ENCODE assay signal across 8 mouse cellular contexts in genomic region chr11:17212141-17212495, GRCm38 (mm10). TPM values are rescaled to one million over a fixed set of nuclear protein-coding genes. Genes with fewer than 3 reads are reported as not detected.
A peak's percentile ranks its signal among the peaks of the same experiment; 100 is the strongest.
DNase-seq lines count a peak whose midpoint lies in the region; ATAC-seq lines count a peak whose summit lies in the region.

No protein-coding gene starts in this region.

- peaks cover 20% of the 10 kb centered on the region for H3K4me1 ChIP-seq in kidney, embryonic 15.5 days
- H3K4me1 ChIP-seq in hindbrain, embryonic 14.5 days (replicated peaks; ENCODE audit: control insufficient read depth, insufficient read depth, low read length) = peaks cover 16% of the 10 kb centered on the region; the same call in 1 of the 2 replicates
- peaks cover 26% of the 10 kb centered on the region for H3K4me1 ChIP-seq in midbrain, embryonic 10.5 days

- H3K27me3 ChIP-seq in kidney, embryonic 15.5 days = no peaks in the 10 kb centered on the region
- H3K27me3 ChIP-seq in hindbrain, embryonic 14.5 days (ENCODE audit: control insufficient read depth, insufficient read depth, low read length) = no peaks in the 10 kb centered on the region
- no peaks in the 10 kb centered on the region for H3K27me3 ChIP-seq in midbrain, embryonic 10.5 days (ENCODE audit: low read depth, poor library complexity, severe bottlenecking)

- H3K9me3 ChIP-seq in kidney, embryonic 15.5 days (replicated peaks) = no peaks in the 10 kb centered on the region
- H3K9me3 ChIP-seq in hindbrain, embryonic 14.5 days (ENCODE audit: control insufficient read depth, low read length) = no peaks in the 10 kb centered on the region
- no peaks in the 10 kb centered on the region for H3K9me3 ChIP-seq in midbrain, embryonic 10.5 days (replicated peaks)

- DNase-seq in kidney, adult 9 months = no peak
- DNase-seq in hindbrain, embryonic 14.5 days (ENCODE audit: low spot score) = no peak
- no peak for DNase-seq in midbrain, embryonic 10.5 days (ENCODE audit: low spot score)
- DNase-seq in thymus, postnatal 10 days (ENCODE audit: low spot score in 2 of 2) = no peak
- no peak for DNase-seq in cerebellum, postnatal 4 days (ENCODE audit: low spot score in 2 of 2)
- no peak for DNase-seq in layer of hippocampus, postnatal 10 days (ENCODE audit: low spot score in 2 of 2)

- peak overlapping the region; percentile 91 for H3K27ac ChIP-seq in kidney, embryonic 15.5 days
- H3K27ac ChIP-seq in hindbrain, embryonic 14.5 days = peak overlapping the region; percentile 86
- H3K27ac ChIP-seq in midbrain, embryonic 10.5 days (replicated peaks) = peak overlapping the region; percentile 98

- peaks cover 21% of the 10 kb centered on the region for H3K36me3 ChIP-seq in kidney, embryonic 15.5 days
- peaks cover 18% of the 10 kb centered on the region for H3K36me3 ChIP-seq in hindbrain, embryonic 14.5 days (replicated peaks; ENCODE audit: control insufficient read depth, insufficient read depth)
- H3K36me3 ChIP-seq in midbrain, embryonic 10.5 days = peaks cover 24% of the 10 kb centered on the region

- ATAC-seq in kidney, embryonic 15.5 days (replicated peaks; ENCODE audit: low FRiP score) = no peak
- peak; percentile 14 for ATAC-seq in activated CD4-positive, CD25-positive, alpha-beta regulatory T cell, adult 4 months
- ATAC-seq in hindbrain, embryonic 14.5 days (ENCODE audit: low FRiP score) = no peak

- peak overlapping the region; percentile 89 for H3K9ac ChIP-seq in kidney, embryonic 15.5 days
- peak overlapping the region; percentile 81 for H3K9ac ChIP-seq in hindbrain, embryonic 14.5 days

- peak overlapping the region; percentile 96 for H3K4me3 ChIP-seq in kidney, embryonic 15.5 days (replicated peaks)
- H3K4me3 ChIP-seq in hindbrain, embryonic 14.5 days (replicated peaks; ENCODE audit: low read length) = peak overlapping the region; percentile 83
- peak overlapping the region; percentile 92 for H3K4me3 ChIP-seq in midbrain, embryonic 10.5 days

- WGBS in kidney, embryonic 15.5 days = 3% methylated on average over 10 of the region's 10 CpGs
- WGBS in hindbrain, embryonic 14.5 days = 3% methylated on average over 10 of the region's 10 CpGs
- WGBS in midbrain, embryonic 10.5 days = 3% methylated on average over 10 of the region's 10 CpGs

- peak overlapping the region; percentile 69 for H3K4me2 ChIP-seq in kidney, embryonic 15.5 days
- peak overlapping the region; percentile 63 for H3K4me2 ChIP-seq in hindbrain, embryonic 14.5 days (replicated peaks)

RNA-seq across cellular contexts. Expression of gene Pno1, which starts 0.8 kb away (rescaled TPM):
- polyA plus RNA-seq in kidney, embryonic 15.5 days (2015; fragmentation: Nextera tagmentation; extraction: Ambion mirVana) = 74.7 and 82.4 TPM in 2 replicates
- 10 to 100 TPM; 36.6 to 43.5 TPM for polyA plus RNA-seq in activated CD4-positive, CD25-positive, alpha-beta regulatory T cell, adult 4 months (2017; shearing (Covaris generic))
- polyA plus RNA-seq in hindbrain, embryonic 14.5 days (2014; fragmentation: Nextera tagmentation; extraction: Ambion mirVana) = 49.7 and 51.0 TPM in 2 replicates
- polyA plus RNA-seq in midbrain, embryonic 10.5 days (2016; fragmentation: Nextera tagmentation; extraction: Ambion mirVana) = 94.6 and 123 TPM in 2 replicates
- 10 to 100 TPM; 35.0 to 36.0 TPM for total RNA-seq in layer of hippocampus, postnatal 10 days (2021)

RNA-seq across cellular contexts. Expression of gene Wdr92, which starts 30.2 kb away (rescaled TPM):
- polyA plus RNA-seq in kidney, embryonic 15.5 days (2015; fragmentation: Nextera tagmentation; extraction: Ambion mirVana) = 27.5 and 27.6 TPM in 2 replicates
- polyA plus RNA-seq in activated CD4-positive, CD25-positive, alpha-beta regulatory T cell, adult 4 months (2017; shearing (Covaris generic)) = 10 to 100 TPM; 21.5 to 24.0 TPM
- 21.0 TPM in 2 replicates for polyA plus RNA-seq in hindbrain, embryonic 14.5 days (2014; fragmentation: Nextera tagmentation; extraction: Ambion mirVana)
- polyA plus RNA-seq in midbrain, embryonic 10.5 days (2016; fragmentation: Nextera tagmentation; extraction: Ambion mirVana) = 30.0 and 31.0 TPM in 2 replicates
- total RNA-seq in layer of hippocampus, postnatal 10 days (2021) = 1 to 10 TPM; 6.3 to 7.5 TPM

RNA-seq across cellular contexts. Expression of gene C1d, which starts 45.3 kb away (rescaled TPM):
- polyA plus RNA-seq in kidney, embryonic 15.5 days (2015; fragmentation: Nextera tagmentation; extraction: Ambion mirVana) = 95.0 and 102 TPM in 2 replicates
- polyA plus RNA-seq in activated CD4-positive, CD25-positive, alpha-beta regulatory T cell, adult 4 months (2017; shearing (Covaris generic)) = 100 to 1,000 TPM in 1 of 2 experiments, 10 to 100 TPM in 1; 75.8 to 109 TPM
- polyA plus RNA-seq in hindbrain, embryonic 14.5 days (2014; fragmentation: Nextera tagmentation; extraction: Ambion mirVana) = 154 and 167 TPM in 2 replicates
- polyA plus RNA-seq in midbrain, embryonic 10.5 days (2016; fragmentation: Nextera tagmentation; extraction: Ambion mirVana) = 107 and 111 TPM in 2 replicates
- 10 to 100 TPM; 68.0 to 80.1 TPM for total RNA-seq in layer of hippocampus, postnatal 10 days (2021)

RNA-seq across cellular contexts. Expression of gene Ppp3r1, which starts 53.1 kb away (rescaled TPM):
- 85.3 and 92.1 TPM in 2 replicates for polyA plus RNA-seq in kidney, embryonic 15.5 days (2015; fragmentation: Nextera tagmentation; extraction: Ambion mirVana)
- 10 to 100 TPM; 23.5 TPM for polyA plus RNA-seq in activated CD4-positive, CD25-positive, alpha-beta regulatory T cell, adult 4 months (2017; shearing (Covaris generic))
- polyA plus RNA-seq in hindbrain, embryonic 14.5 days (2014; fragmentation: Nextera tagmentation; extraction: Ambion mirVana) = 240 and 268 TPM in 2 replicates
- polyA plus RNA-seq in midbrain, embryonic 10.5 days (2016; fragmentation: Nextera tagmentation; extraction: Ambion mirVana) = 77.3 and 84.7 TPM in 2 replicates
- 100 to 1,000 TPM; 423 to 437 TPM for total RNA-seq in layer of hippocampus, postnatal 10 days (2021)
